Mouse (Mus musculus) forebrain, embryonic 10.5 days (tissue): ENCODE results near the gene Pnpla3. TPM values are rescaled to one million over a fixed set of nuclear protein-coding genes. Genes with fewer than 3 reads are reported as not detected.
"Not testable (repeated sequence)": the region's sequence is repeated elsewhere in the genome, so short reads cannot be mapped to it uniquely, and the experiment has no call there.

Source experiments
- DNase-seq: peaks from one replicate; pipeline ENCODE4 v3.0.0-alpha.2; 2017; ENCODE audit warnings: low spot score; ENCODE audit errors: extremely low spot score
- H3K27ac ChIP-seq: fragments of 300-500 bp; sonication (generic); 2 replicates; pipeline ENCODE4 v1.5.1; 2016; ENCODE audit warnings: mild to moderate bottlenecking
- H3K27me3 ChIP-seq: fragments of 300-500 bp; sonication (generic); 2 replicates; pipeline ENCODE4 v1.6.1; 2016; ENCODE audit warnings: mild to moderate bottlenecking; ENCODE audit not compliant: poor library complexity, severe bottlenecking
- H3K36me3 ChIP-seq: fragments of 300-500 bp; sonication (generic); replicated peaks from 2 replicates; pipeline ENCODE4 v1.6.1; 2016; ENCODE audit warnings: mild to moderate bottlenecking, moderate library complexity
- H3K4me1 ChIP-seq: fragments of 300-500 bp; sonication (generic); 2 replicates; pipeline ENCODE4 v1.6.1; 2016
- H3K4me3 ChIP-seq: fragments of 300-500 bp; sonication (generic); 2 replicates; pipeline ENCODE4 v1.5.1; 2016; ENCODE audit warnings: mild to moderate bottlenecking, moderate library complexity
- H3K9me3 ChIP-seq: fragments of 300-500 bp; sonication (generic); 2 replicates; pipeline ENCODE4 v1.6.1; 2016; ENCODE audit warnings: mild to moderate bottlenecking, moderate library complexity
- WGBS: fragments of 180-500 bp; shearing (Covaris S2); methylation state at CpG from one replicate; pipeline ENCODE4 v1.1.7; 2016; 5-methylcytosine and 5-hydroxymethylcytosine counted together
- polyA plus RNA-seq: library from polyadenylated mRNA; unstranded; fragments of >200 nt; fragmentation: Nextera tagmentation; extraction: Ambion mirVana; gene quantifications from 2 replicates; pipeline ENCODE4 v1.2.1, GENCODE M21; 2016

The Pnpla3 gene
- polyA plus RNA-seq, 1 experiment from 2014 or later, result 1.8 TPM

- WGBS, result 89% methylated on average over 5 of the region's 5 CpGs
- H3K9me3 ChIP-seq, result no peaks in the 10 kb centered on the region
- no peaks in the 10 kb centered on the region for H3K36me3 ChIP-seq
Measured at GRCm38 (mm10) chr15:84139592-84140005, 28.0 kb upstream of the Pnpla3 start.

GRCm38 (mm10) chr15:84140109-84140508 is 27.5 kb upstream of the Pnpla3 start:
- WGBS, result 61% methylated on average over 3 of the region's 3 CpGs
- Histone ChIP-seq H3K9me3 (no peaks in the 10 kb centered on the region), H3K36me3 (no peaks in the 10 kb centered on the region), H3K4me1 (peaks cover 54% of the 10 kb centered on the region), H3K27me3 (no peaks in the 10 kb centered on the region; the same call in 1 of the 2 replicates), H3K27ac (peak overlapping the region; percentile 65; the same call in 1 of the 2 replicates), H3K4me3 (no peak overlapping the region)
- DNase-seq, result no peak

More at GRCm38 (mm10) chr15:84139592-84140005, 28.0 kb upstream of the Pnpla3 start:
- Histone ChIP-seq H3K4me1 (peaks cover 54% of the 10 kb centered on the region), H3K27ac (peak overlapping the region; percentile 65; the same call in 1 of the 2 replicates), H3K27me3 (no peaks in the 10 kb centered on the region; the same call in 1 of the 2 replicates), H3K4me3 (no peak overlapping the region)
- DNase-seq, result no peak

- no peaks in the 10 kb centered on the region for H3K36me3 ChIP-seq
- DNase-seq, result no peak
- no peak overlapping the region for H3K4me3 ChIP-seq
- peak overlapping the region; percentile 65 for H3K27ac ChIP-seq
- no peaks in the 10 kb centered on the region for H3K9me3 ChIP-seq
- H3K4me1 ChIP-seq, result peaks cover 54% of the 10 kb centered on the region
- H3K27me3 ChIP-seq, result no peaks in the 10 kb centered on the region; the same call in 1 of the 2 replicates
- 56% methylated on average over 5 of the region's 5 CpGs for whole genome bisulfite sequencing
Measured at GRCm38 (mm10) chr15:84140929-84141328, 26.7 kb upstream of the Pnpla3 start.

- no peaks in the 10 kb centered on the region for H3K27me3 ChIP-seq
- no peak overlapping the region for H3K4me3 ChIP-seq
- no peaks in the 10 kb centered on the region for H3K36me3 ChIP-seq
- no peak overlapping the region for H3K27ac ChIP-seq
- H3K9me3 ChIP-seq, result no peaks in the 10 kb centered on the region
- DNase-seq, result no peak
- no peaks in the 10 kb centered on the region for H3K4me1 ChIP-seq
- 87% methylated on average over 2 of the region's 2 CpGs for WGBS
Measured at GRCm38 (mm10) chr15:84156158-84156557, 11.5 kb upstream of the Pnpla3 start.

- not testable (repeated sequence) for H3K27me3 ChIP-seq, H3K4me1 ChIP-seq, DNase-seq, H3K27ac ChIP-seq, H3K36me3 ChIP-seq, H3K4me3 ChIP-seq, H3K9me3 ChIP-seq
- WGBS, result 94% methylated on average over 6 of the region's 6 CpGs
Measured at GRCm38 (mm10) chr15:84157530-84157929, 10.1 kb upstream of the Pnpla3 start.

GRCm38 (mm10) chr15:84161871-84162270 is 5.8 kb upstream of the Pnpla3 start:
- WGBS, result 85% methylated on average over 6 of the region's 6 CpGs
- no peak overlapping the region for H3K27ac ChIP-seq

GRCm38 (mm10) chr15:84166818-84167217 is 819 bp upstream of the Pnpla3 start:
- no peaks in the 10 kb centered on the region for H3K9me3 ChIP-seq
- no peak for DNase-seq
- H3K27me3 ChIP-seq, result peaks cover 21% of the 10 kb centered on the region
- peak overlapping the region; percentile 79; the same call in 1 of the 2 replicates for H3K27ac ChIP-seq
- no peaks in the 10 kb centered on the region for H3K36me3 ChIP-seq
- 68% methylated on average over 6 of the region's 6 CpGs for WGBS
- H3K4me1 ChIP-seq, result peaks cover 28% of the 10 kb centered on the region
- H3K4me3 ChIP-seq, result peak overlapping the region; percentile 70; the same call in 1 of the 2 replicates

More at GRCm38 (mm10) chr15:84161871-84162270, 5.8 kb upstream of the Pnpla3 start:
- Histone ChIP-seq H3K4me1 (peaks cover 2% of the 10 kb centered on the region), H3K4me3 (no peak overlapping the region), H3K36me3 (no peaks in the 10 kb centered on the region), H3K9me3 (no peaks in the 10 kb centered on the region), H3K27me3 (no peaks in the 10 kb centered on the region)
- no peak for DNase-seq

- H3K4me3 ChIP-seq, result peak overlapping the region; percentile 70
- DNase-seq, result peak; percentile 29
- peaks cover 21% of the 10 kb centered on the region for H3K27me3 ChIP-seq
- no peaks in the 10 kb centered on the region for H3K9me3 ChIP-seq
- 2% methylated on average over 28 of the region's 28 CpGs for WGBS
- peaks cover 28% of the 10 kb centered on the region for H3K4me1 ChIP-seq
- H3K36me3 ChIP-seq, result no peaks in the 10 kb centered on the region
- peak overlapping the region; percentile 79 for H3K27ac ChIP-seq
Measured at GRCm38 (mm10) chr15:84168170-84169161, 829 bp downstream of the Pnpla3 start.

GRCm38 (mm10) chr15:84169511-84169910 is 1.9 kb downstream of the Pnpla3 start:
- H3K27ac ChIP-seq, result no peak overlapping the region

GRCm38 (mm10) chr15:84171166-84171565 is 3.5 kb downstream of the Pnpla3 start:
- peaks cover 28% of the 10 kb centered on the region for H3K4me1 ChIP-seq
- H3K27me3 ChIP-seq, result peaks cover 21% of the 10 kb centered on the region
- H3K27ac ChIP-seq, result no peak overlapping the region
- no peaks in the 10 kb centered on the region for H3K36me3 ChIP-seq
- WGBS, result 85% methylated on average over 7 of the region's 7 CpGs
- H3K9me3 ChIP-seq, result no peaks in the 10 kb centered on the region
- DNase-seq, result no peak
- H3K4me3 ChIP-seq, result no peak overlapping the region

More at GRCm38 (mm10) chr15:84169511-84169910, 1.9 kb downstream of the Pnpla3 start:
- H3K4me1 ChIP-seq, result peaks cover 28% of the 10 kb centered on the region
- H3K9me3 ChIP-seq, result no peaks in the 10 kb centered on the region
- H3K36me3 ChIP-seq, result no peaks in the 10 kb centered on the region
- no peak overlapping the region for H3K4me3 ChIP-seq
- peaks cover 21% of the 10 kb centered on the region for H3K27me3 ChIP-seq
- WGBS, result 73% methylated on average over 1 of the region's 1 CpGs
- DNase-seq, result no peak

- peaks cover 10% of the 10 kb centered on the region for H3K27me3 ChIP-seq
- H3K4me3 ChIP-seq, result no peak overlapping the region
- H3K36me3 ChIP-seq, result no peaks in the 10 kb centered on the region
- H3K27ac ChIP-seq, result no peak overlapping the region
- no peaks in the 10 kb centered on the region for H3K9me3 ChIP-seq
- peaks cover 14% of the 10 kb centered on the region for H3K4me1 ChIP-seq
- 92% methylated on average over 9 of the region's 9 CpGs for WGBS
- no peak for DNase-seq
Measured at GRCm38 (mm10) chr15:84178733-84179132, 11.1 kb downstream of the Pnpla3 start.

GRCm38 (mm10) chr15:84182000-84182399 is 14.4 kb downstream of the Pnpla3 start:
- H3K4me1 ChIP-seq, result peaks cover 22% of the 10 kb centered on the region
- H3K9me3 ChIP-seq, result no peaks in the 10 kb centered on the region
- H3K4me3 ChIP-seq, result no peak overlapping the region
- H3K27ac ChIP-seq, result no peak overlapping the region
- no peaks in the 10 kb centered on the region for H3K36me3 ChIP-seq
- WGBS, result 70% methylated on average over 6 of the region's 6 CpGs
- no peak for DNase-seq
- H3K27me3 ChIP-seq, result peaks cover 10% of the 10 kb centered on the region

- peaks cover 22% of the 10 kb centered on the region for H3K4me1 ChIP-seq
- WGBS, result 46% methylated on average over 1 of the region's 1 CpGs
- H3K27ac ChIP-seq, result 0 out of 2 replicates have a peak overlapping the region, but pooled peaks have one; percentile 20
- DNase-seq, result no peak
- H3K9me3 ChIP-seq, result no peaks in the 10 kb centered on the region
- H3K27me3 ChIP-seq, result peaks cover 10% of the 10 kb centered on the region
- H3K4me3 ChIP-seq, result no peak overlapping the region
- no peaks in the 10 kb centered on the region for H3K36me3 ChIP-seq
Measured at GRCm38 (mm10) chr15:84183967-84184366, 16.3 kb downstream of the Pnpla3 start.
